Mouse (Mus musculus): ENCODE data around the gene Shtn1. TPM values are rescaled to one million over a fixed set of nuclear protein-coding genes. Genes with fewer than 3 reads are reported as not detected.

Shtn1 gene
- polyA plus RNA-seq, 1 experiment, result 1.2 TPM

- H3K4me3 ChIP-seq (ENCODE audit: low read depth, low read length), result peak overlapping the region; percentile 81; the same call in 1 of the 2 replicates
Measured at GRCm38 (mm10) chr19:59076131-59076530, 231 bp upstream of the Shtn1 start.

GRCm38 (mm10) chr19:59074841-59075471, 944 bp downstream of the Shtn1 start:
- TF ChIP-seq CTCF (IDR thresholded peaks at IDR 0.05; ENCODE audit: extremely low read depth, insufficient read length, insufficient replicate concordance, low read depth, low read length), result no peak
- TF ChIP-seq POLR2A (IDR thresholded peaks at IDR 0.05; ENCODE audit: low read depth, low read length), result peak; percentile 9; the same call in 1 of the 2 replicates
- no peak overlapping the region for H3K27ac ChIP-seq (ENCODE audit: insufficient read depth, low read depth, low read length)
- 2% methylated on average over 46 of the region's 46 CpGs for WGBS
- H3K4me3 ChIP-seq (ENCODE audit: low read depth, low read length), result peak overlapping the region; percentile 81
- H3K4me1 ChIP-seq (ENCODE audit: control insufficient read depth, insufficient read depth, insufficient read length, low read length), result peaks cover 2% of the 10 kb centered on the region; the same call in 1 of the 2 replicates
- H3K36me3 ChIP-seq (ENCODE audit: control insufficient read depth, insufficient read depth, low read length), result no peaks in the 10 kb centered on the region
- no peaks in the 10 kb centered on the region; the same call in 1 of the 2 replicates for H3K27me3 ChIP-seq (ENCODE audit: control insufficient read depth, insufficient read depth, low read length)

More at GRCm38 (mm10) chr19:59076131-59076530, 231 bp upstream of the Shtn1 start:
- Histone ChIP-seq H3K27me3 (ENCODE audit: control insufficient read depth, insufficient read depth, low read length) (no peaks in the 10 kb centered on the region; the same call in 1 of the 2 replicates), H3K36me3 (ENCODE audit: control insufficient read depth, insufficient read depth, low read length) (no peaks in the 10 kb centered on the region), H3K4me1 (ENCODE audit: control insufficient read depth, insufficient read depth, insufficient read length, low read length) (peaks cover 2% of the 10 kb centered on the region; the same call in 1 of the 2 replicates), H3K27ac (ENCODE audit: insufficient read depth, low read depth, low read length) (no peak overlapping the region)
- TF ChIP-seq CTCF (IDR thresholded peaks at IDR 0.05; ENCODE audit: extremely low read depth, insufficient read length, insufficient replicate concordance, low read depth, low read length) (no peak), POLR2A (IDR thresholded peaks at IDR 0.05; ENCODE audit: low read depth, low read length) (no peak)
- 10% methylated on average over 5 of the region's 5 CpGs for WGBS

- no peak overlapping the region for H3K4me3 ChIP-seq (ENCODE audit: low read depth, low read length)
- H3K4me1 ChIP-seq (ENCODE audit: control insufficient read depth, insufficient read depth, insufficient read length, low read length), result peaks cover 2% of the 10 kb centered on the region; the same call in 1 of the 2 replicates
- H3K27ac ChIP-seq (ENCODE audit: insufficient read depth, low read depth, low read length), result no peak overlapping the region
- no peaks in the 10 kb centered on the region; the same call in 1 of the 2 replicates for H3K27me3 ChIP-seq (ENCODE audit: control insufficient read depth, insufficient read depth, low read length)
- H3K36me3 ChIP-seq (ENCODE audit: control insufficient read depth, insufficient read depth, low read length), result no peaks in the 10 kb centered on the region
- TF ChIP-seq POLR2A (IDR thresholded peaks at IDR 0.05; ENCODE audit: low read depth, low read length) (no peak), CTCF (IDR thresholded peaks at IDR 0.05; ENCODE audit: extremely low read depth, insufficient read length, insufficient replicate concordance, low read depth, low read length) (no peak)
- 61% methylated on average over 3 of the region's 3 CpGs for WGBS
Measured at GRCm38 (mm10) chr19:59074381-59074780, 1.5 kb downstream of the Shtn1 start.

- 87% methylated on average over 6 of the region's 6 CpGs for WGBS
- Histone ChIP-seq H3K36me3 (ENCODE audit: control insufficient read depth, insufficient read depth, low read length) (no peaks in the 10 kb centered on the region), H3K4me3 (ENCODE audit: low read depth, low read length) (no peak overlapping the region), H3K4me1 (ENCODE audit: control insufficient read depth, insufficient read depth, insufficient read length, low read length) (peaks cover 2% of the 10 kb centered on the region; the same call in 1 of the 2 replicates), H3K27ac (ENCODE audit: insufficient read depth, low read depth, low read length) (no peak overlapping the region), H3K27me3 (ENCODE audit: control insufficient read depth, insufficient read depth, low read length) (no peaks in the 10 kb centered on the region; the same call in 1 of the 2 replicates)
- TF ChIP-seq POLR2A (IDR thresholded peaks at IDR 0.05; ENCODE audit: low read depth, low read length) (no peak), CTCF (IDR thresholded peaks at IDR 0.05; ENCODE audit: extremely low read depth, insufficient read length, insufficient replicate concordance, low read depth, low read length) (no peak)
Measured at GRCm38 (mm10) chr19:59073006-59073405, 2.9 kb downstream of the Shtn1 start.

- H3K27me3 ChIP-seq (ENCODE audit: control insufficient read depth, insufficient read depth, low read length), result no peaks in the 10 kb centered on the region
- peaks cover 2% of the 10 kb centered on the region; the same call in 1 of the 2 replicates for H3K4me1 ChIP-seq (ENCODE audit: control insufficient read depth, insufficient read depth, insufficient read length, low read length)
- WGBS, result 71% methylated on average over 2 of the region's 2 CpGs
- H3K27ac ChIP-seq (ENCODE audit: insufficient read depth, low read depth, low read length), result no peak overlapping the region
- TF ChIP-seq CTCF (IDR thresholded peaks at IDR 0.05; ENCODE audit: extremely low read depth, insufficient read length, insufficient replicate concordance, low read depth, low read length) (no peak), POLR2A (IDR thresholded peaks at IDR 0.05; ENCODE audit: low read depth, low read length) (no peak)
- no peaks in the 10 kb centered on the region for H3K36me3 ChIP-seq (ENCODE audit: control insufficient read depth, insufficient read depth, low read length)
- H3K4me3 ChIP-seq (ENCODE audit: low read depth, low read length), result no peak overlapping the region
Measured at GRCm38 (mm10) chr19:59071979-59072378, 3.9 kb downstream of the Shtn1 start.

GRCm38 (mm10) chr19:59071396-59071795, 4.5 kb downstream of the Shtn1 start:
- Histone ChIP-seq H3K27me3 (ENCODE audit: control insufficient read depth, insufficient read depth, low read length) (no peaks in the 10 kb centered on the region), H3K4me3 (ENCODE audit: low read depth, low read length) (no peak overlapping the region), H3K4me1 (ENCODE audit: control insufficient read depth, insufficient read depth, insufficient read length, low read length) (peaks cover 2% of the 10 kb centered on the region; the same call in 1 of the 2 replicates), H3K27ac (ENCODE audit: insufficient read depth, low read depth, low read length) (no peak overlapping the region), H3K36me3 (ENCODE audit: control insufficient read depth, insufficient read depth, low read length) (no peaks in the 10 kb centered on the region)
- no peak for TF ChIP-seq CTCF (IDR thresholded peaks at IDR 0.05; ENCODE audit: extremely low read depth, insufficient read length, insufficient replicate concordance, low read depth, low read length)
- TF ChIP-seq POLR2A (IDR thresholded peaks at IDR 0.05; ENCODE audit: low read depth, low read length), result no peak
- WGBS, result 78% methylated on average over 4 of the region's 4 CpGs

GRCm38 (mm10) chr19:59067652-59068051, 8.2 kb downstream of the Shtn1 start:
- no peaks in the 10 kb centered on the region for H3K4me1 ChIP-seq (ENCODE audit: control insufficient read depth, insufficient read depth, insufficient read length, low read length)
- no peaks in the 10 kb centered on the region for H3K27me3 ChIP-seq (ENCODE audit: control insufficient read depth, insufficient read depth, low read length)
- TF ChIP-seq POLR2A (IDR thresholded peaks at IDR 0.05; ENCODE audit: low read depth, low read length) (no peak), CTCF (IDR thresholded peaks at IDR 0.05; ENCODE audit: extremely low read depth, insufficient read length, insufficient replicate concordance, low read depth, low read length) (no peak)
- no peak overlapping the region for H3K27ac ChIP-seq (ENCODE audit: insufficient read depth, low read depth, low read length)
- WGBS, result 85% methylated on average over 1 of the region's 1 CpGs
- H3K36me3 ChIP-seq (ENCODE audit: control insufficient read depth, insufficient read depth, low read length), result no peaks in the 10 kb centered on the region
- H3K4me3 ChIP-seq (ENCODE audit: low read depth, low read length), result no peak overlapping the region

Measured in small intestine, adult 2 months (tissue).